Mouse (Mus musculus): ENCODE measurements around the gene Ergic1.

Ergic1 gene

DNA sequence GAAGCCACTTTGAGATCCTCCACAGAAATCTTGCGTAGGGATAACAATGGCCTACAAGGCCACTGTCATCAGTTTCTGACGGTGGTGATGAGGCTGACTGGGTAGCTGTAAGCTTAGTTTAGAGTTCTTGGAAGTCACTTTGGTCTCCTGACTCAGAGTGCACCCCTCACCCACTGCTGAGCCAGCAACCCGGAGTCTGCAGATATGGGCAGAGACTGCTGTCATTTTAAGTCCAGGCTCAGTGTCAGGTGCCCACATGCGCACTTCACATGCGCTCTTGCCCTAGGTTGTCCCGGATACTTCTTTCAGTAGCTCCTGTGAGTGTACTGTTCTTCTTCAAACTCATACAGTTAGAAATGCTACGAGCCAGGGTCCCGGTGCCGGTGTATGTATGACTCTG lies 72.6 kb downstream of the Ergic1 start:
- no peak for DNase-seq

DNA sequence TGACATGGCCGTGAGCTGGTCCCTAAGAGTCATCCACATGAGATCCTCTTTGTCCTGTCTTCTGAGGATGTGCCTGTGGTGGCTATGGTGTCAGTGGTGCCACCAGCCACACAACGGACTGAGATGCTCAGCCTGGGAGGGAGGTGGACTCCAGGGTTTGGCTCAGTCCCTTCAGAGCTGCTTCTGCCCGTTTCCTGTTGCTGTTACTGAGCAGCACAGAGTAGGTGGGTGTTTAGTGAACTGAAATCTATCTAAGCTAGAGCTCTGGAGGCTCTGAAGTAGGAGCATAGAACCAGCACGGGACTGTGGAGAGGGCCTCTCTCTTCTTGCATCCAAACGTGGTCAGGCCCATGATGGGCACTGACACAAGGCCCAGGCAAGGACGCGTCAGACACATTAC lies 73.2 kb downstream of the Ergic1 start:
- no peak for DNase-seq

DNA sequence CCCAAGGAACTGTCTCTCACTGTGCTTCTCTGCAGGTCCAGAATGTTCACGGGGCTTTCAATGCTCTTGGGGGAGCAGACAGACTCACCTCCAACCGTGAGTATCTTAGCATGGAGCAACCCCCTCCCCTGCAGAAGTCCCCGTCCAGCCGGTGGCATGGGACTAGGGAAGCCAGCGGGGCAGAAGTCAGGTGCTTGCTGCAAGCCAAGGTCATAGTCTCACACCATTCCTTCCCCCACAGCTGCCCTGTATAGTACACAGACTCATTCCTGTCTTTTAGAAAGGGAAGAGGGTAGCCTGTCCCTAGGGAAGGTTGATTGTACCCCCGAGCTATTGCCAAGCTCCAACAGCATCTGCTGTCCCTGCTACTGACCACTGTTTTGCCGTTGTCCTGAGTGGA lies 74.7 kb downstream of the Ergic1 start:
- DNase-seq = no peak

DNA sequence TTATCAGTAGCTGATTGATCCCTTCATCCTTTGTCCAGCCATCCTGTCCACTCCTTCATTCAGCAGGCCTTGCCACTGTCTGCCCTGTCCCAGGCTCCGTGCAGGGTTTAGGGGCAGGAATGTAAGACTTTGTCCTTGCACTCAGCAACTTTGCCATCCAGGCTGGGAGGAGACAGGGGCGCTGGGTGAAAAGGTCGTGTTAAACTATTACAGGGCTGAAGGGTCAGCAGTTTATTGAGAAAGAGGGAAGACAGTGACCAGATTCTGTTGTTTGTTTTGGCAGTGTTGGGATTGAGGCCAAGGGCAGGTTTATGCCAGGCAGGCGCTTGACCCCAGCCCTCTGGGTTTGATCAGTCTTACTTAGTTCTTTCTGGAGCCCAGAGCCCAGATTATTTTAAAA lies 76.6 kb downstream of the Ergic1 start:
- DNase-seq = no peak

DNA sequence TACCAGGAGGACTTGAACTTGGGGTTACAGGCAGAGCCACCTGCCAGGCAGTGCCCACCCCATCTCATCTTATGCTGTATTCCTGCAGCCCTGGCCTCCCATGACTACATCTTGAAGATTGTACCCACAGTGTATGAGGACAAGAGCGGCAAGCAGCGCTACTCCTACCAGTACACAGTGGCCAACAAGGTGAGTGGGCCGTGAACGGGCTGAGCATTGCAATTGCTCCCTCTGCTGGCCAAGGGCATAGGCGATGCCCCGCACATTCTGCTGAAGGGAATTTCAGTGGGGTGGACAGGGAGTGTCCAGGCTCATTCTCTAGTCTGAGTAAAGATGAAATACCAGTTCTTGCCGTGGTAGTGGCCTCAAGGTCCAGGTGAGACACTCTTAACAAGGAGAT lies 77.4 kb downstream of the Ergic1 start:
- peak; percentile 86 for DNase-seq

DNA sequence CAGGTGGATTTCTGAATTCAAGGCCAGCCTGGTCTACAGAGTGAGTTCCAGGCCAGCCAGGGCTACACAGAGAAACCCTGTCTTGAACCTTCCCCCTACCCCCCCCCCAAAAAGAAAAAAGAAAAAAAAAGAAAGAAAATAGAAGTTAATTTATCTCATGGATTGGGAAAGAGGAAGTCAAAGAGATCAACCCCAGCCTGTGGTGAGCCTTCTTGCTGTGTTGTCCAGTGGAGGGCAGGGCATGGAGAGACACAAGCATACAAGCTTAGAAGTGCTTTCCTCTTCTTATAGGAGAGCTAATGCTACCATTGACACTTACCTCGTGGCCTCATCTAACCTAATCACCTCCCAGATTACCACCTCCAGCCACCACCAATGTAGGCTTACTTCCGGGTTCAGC lies 78.5 kb downstream of the Ergic1 start:
- DNase-seq = no peak

DNA sequence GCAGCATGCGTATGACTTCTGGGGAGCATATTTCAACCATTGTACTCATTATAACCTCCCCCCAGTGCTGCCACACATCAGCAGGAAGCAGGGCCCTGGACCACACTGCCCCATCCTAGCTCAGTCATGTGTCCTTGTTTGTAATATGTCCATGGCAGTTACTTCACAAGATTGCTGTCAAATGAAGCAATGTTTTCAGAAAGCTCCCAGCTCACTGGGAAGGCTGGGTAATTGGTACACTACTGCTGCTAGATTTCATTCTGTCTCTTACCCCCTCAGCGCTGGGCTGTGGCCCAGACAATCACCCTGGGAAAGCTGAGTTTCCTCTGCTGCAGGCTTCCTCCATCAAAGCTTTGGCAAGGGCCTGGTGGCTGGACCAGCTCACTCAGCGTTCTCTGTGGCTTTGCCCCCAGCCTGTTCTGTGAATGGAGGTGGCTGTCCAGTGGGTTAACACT lies 79.0 kb downstream of the Ergic1 start:
- no peak for DNase-seq

DNA sequence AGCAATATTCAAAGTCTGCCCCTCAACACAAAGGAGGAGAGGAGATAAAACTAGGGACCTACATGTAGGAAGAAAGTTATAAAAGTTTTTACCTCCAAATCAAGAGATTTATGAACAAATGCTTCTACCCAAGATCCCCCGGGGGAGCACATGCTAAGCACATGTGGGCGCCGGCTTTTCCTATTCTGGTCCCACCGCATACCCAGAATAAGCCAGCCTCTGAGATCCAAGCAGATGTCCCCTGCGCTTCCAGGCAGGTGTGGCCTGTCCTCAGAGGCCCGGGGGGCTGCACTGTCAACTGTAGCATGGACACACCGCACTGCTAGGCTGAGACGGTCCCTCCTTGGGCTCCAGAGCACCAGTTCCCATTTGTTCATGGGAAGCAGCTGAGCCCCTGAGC lies 82.2 kb downstream of the Ergic1 start:
- DNase-seq = no peak

DNA sequence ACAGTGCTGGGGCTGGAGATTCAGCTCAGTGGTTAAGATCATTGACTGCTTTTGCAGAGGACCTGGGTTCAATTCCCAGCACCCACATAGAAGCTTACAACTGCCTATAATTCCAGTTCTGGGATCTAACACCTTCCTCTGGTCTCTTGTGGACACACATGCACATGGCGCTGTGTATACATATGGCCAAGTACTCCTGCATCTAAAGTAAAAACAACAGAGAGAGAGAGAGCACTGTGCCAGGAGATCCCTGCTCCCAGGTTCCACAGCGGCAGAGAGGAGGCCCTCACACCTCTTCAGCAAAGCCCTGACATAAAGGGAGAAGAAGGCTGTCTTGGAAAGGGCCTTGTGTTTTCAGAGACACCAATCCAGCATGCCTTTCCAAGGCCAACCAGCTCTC lies 82.7 kb downstream of the Ergic1 start:
- DNase-seq = no peak

DNA sequence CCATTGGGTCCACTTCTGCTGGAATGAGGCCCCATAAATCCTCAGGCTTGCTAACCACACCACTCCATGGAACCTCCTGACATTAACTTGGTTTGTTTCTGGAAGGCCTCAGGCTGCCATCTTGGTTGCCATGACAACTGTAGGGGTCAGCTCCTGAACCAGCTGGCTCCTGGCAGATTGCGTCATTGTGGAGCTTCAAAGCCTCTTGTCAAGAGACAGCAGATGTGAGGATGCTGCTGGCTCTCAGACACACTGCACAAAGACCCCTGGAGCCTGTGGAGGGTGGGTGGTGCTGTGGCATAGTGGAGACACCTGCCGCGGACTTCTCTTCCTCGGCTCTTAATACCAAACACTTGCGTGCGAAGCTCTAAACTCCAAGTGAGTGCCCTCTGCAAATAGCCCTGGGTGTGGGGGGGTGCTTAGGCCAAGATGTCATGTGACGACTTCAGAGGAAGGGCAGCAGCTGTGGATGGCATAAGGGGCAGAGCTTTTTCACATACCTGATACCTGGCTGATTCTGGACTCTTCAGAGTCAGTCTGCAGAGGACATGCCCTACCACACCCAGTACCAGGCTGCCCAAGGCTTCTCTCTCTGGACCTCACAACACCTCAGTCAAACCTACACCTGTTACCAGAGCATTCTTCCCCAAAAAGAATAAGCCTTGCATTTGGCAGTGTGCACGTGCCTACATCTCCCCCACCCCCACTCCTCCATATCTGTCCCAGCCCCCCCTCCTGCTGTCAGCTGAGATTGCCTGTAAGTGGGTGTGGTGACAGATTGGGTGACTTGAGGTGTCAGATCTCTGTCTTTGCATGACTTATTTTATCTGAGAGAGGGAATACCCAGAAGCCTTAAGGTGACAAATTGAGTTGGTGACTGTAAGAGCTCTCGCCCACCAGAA lies 83.5 kb downstream of the Ergic1 start:
- no peak for DNase-seq

DNA sequence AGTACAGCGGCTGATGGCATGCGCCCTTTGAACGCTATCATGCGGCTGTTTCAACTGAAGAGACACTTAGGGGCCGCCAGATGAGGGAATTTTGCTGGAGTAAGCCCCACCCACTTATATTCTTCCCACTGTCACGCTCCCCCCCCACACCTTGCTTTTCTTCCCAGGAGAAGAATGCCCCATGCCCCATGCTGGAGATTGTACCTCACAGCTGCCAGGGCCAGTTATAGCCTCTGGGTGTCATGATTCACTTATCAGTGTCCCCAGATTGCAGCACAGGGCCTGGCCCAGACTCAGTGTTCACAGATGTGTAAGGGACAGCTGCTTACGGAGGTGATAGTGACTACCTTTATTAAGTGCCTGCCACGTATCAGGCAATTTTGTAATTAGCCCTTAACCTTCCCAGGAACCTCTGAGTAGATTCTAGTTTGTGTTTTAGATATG lies 84.1 kb downstream of the Ergic1 start:
- no peak for DNase-seq

DNA sequence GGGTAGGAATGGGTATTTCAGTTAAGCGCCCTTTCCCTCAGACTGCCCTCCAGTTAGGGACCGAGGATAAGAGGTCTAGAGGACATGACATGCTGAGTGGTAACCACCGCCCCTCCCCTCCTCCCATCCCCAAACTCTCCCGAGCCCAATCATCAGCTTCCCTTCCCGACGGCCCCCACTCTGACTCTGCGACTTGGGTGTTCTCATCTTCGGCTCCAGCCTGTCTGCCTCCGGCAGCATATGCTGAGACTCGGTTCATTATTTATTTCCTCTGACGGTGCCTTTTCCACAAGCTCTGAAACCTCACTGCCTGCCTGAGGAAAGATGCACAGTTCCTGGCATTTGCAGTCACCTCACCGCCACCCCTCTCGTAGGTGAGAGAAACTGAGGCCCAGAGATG lies 86.0 kb downstream of the Ergic1 start:
- DNase-seq = no peak

DNA sequence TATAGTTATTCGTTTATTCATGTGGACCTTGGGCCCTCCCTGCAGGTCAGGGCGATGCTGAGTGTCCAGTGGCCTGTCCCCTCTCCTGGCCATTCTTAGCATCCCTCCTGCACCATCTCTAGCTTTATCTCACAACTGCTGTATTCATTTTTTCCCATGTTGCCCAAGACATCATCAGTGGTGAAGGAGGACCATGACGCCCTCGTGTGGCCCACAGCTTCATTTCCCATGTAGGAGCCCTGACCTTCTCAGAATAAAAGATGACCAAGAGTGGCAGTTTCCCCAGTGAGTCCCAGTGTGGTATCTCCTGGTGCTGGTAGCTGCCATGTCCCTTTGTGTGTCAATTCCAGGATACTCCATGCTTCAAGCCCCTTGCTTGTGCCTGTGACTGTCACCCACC lies 88.3 kb downstream of the Ergic1 start:
- no peak for DNase-seq

DNA sequence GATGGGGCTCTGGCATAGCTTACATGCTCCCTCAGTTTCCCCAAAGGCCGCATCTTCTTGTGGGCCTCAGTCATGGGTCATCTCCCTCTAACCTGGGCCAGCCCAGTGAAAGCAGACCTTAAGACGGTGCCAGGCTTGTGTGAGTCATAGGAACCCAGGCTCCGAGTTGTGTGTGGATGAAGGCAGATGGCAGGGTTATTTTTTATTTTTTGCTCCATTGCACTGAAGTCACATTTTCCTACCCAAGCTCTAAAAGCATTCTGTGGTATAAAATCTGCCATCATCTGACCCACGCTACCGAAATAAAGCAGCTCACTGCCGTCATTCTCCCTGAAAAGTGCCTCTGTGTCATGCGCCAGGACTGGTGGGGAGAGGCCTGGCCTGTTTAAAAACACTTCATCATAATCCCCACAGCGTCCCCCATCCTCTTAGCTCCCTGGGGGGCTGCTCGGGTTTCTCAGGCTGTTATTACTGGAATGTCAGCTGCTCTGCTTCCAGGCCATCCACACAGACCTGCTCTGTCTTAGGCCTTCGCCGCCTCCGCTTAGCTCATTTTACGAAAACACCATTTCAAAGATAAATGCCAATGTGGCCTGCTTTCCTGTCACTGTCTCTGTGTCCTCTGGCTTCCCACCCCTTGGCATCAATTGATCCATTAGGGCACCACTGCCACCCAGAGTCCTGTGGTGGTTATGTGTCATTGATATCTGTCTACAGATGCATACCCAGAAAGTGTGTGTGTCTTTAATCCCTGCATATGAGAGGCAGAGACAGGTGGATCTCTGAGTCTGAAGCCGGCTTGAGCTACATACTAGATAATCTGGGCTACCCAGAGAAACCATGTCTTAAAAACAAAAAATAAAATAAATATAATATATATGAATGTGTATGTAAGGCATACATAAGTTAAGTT lies 89.4 kb downstream of the Ergic1 start:
- DNase-seq = peak; percentile 65

DNA sequence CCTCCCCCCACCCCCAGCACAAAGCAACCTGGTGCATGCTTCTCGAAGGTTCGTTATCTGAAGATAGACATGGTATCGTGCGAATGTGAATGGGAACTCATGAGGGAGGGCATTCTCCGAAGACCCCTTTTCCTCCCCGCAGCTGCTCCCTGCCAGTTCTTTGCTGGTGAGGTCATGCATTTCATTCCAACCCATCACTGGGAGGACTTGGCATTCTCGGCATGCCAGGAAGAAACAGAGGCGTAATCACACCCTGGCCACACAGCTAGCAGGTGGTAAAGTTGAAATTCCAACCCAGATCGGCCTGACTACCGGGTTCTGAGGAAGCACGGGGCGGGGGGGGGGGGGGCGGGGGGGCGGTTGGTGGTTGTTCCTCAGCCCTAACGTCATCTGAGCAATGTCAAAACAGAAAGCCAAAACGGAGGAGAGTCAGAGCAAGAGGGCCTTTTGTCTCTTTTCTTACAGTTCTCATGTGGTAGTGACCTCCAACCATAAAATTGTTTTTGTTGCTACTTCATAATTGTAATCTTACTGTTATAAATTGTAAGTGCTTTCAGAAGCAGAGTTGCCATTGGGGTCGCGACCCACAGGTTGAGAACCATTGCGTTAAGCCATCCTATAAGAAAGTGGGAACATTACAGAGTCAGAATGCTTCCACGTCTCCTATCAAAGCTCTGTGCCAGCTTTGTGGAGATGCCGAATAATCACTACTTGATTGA lies 97.7 kb downstream of the Ergic1 start:
- no peak for DNase-seq

DNA sequence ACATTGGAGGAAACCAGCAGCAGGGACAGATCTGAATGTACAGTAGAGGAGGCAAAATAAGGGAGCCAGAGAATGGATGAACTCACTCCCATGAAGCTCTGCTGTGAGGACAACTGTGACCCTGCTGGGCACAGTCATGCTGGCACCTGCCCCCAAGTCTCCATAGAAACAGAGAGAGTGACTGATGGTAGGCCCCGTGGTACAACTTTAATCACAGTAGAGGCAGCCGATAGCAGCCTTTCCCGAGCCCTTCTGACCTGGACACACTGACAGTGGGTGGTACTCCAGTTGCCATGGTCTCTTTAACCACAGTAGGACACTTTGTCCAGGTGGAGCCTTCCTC lies 98.3 kb downstream of the Ergic1 start:
- no peak for DNase-seq

DNA sequence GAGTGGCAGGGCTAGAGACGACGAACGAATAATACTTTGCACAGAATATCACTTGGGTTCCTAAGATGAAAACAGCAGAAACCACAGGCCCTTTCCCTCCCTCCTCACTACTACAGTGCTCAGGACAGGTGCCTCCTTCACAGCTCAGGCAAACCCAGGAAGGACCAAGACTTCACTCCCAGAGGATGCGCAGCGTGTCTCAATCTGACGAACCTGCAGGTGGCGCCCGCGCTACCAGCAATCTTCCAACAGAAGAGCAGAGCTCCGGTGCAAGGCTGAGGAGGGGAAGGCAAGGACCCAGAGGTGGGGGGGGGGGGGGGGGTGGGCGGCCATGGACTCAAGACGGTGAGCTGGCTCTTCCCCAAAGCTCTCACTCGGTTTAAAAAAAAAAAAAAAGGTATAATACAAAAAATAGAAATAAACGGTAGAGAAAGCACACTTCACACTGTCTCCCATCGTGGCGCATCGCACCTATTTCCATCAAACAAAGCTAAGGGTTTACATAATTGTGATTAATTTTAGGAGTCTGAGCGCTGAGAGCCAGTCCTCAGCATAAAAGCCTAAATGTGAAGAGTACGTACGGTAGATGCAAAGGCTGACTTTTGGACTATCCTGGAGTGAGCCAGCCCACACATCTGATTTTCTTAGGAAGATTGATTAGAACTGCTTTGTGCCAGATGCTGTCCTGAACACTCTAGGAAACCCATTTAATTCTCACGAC lies 99.1 kb downstream of the Ergic1 start:
- DNase-seq = peak; percentile 90

DNA sequence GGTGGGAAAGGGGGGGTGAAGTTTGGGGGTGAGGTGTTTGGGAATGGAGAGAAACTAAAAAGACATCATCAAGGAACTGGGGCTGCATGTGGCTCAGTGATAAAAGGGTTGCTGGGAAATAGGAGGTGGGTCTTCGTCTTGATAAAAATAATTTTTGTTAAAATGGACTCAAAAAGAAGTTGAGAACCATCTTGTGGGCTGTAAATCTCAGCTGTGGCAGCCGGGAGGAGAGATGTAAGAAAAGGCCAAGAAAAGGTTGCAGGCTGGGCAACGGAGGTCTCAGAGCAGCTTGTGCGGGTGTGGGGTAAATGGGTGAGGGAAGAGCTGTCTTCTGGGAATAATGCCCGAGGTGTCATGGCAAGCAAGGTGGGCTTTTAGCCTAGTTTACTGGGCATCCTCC lies 100.9 kb downstream of the Ergic1 start:
- DNase-seq = no peak

DNA sequence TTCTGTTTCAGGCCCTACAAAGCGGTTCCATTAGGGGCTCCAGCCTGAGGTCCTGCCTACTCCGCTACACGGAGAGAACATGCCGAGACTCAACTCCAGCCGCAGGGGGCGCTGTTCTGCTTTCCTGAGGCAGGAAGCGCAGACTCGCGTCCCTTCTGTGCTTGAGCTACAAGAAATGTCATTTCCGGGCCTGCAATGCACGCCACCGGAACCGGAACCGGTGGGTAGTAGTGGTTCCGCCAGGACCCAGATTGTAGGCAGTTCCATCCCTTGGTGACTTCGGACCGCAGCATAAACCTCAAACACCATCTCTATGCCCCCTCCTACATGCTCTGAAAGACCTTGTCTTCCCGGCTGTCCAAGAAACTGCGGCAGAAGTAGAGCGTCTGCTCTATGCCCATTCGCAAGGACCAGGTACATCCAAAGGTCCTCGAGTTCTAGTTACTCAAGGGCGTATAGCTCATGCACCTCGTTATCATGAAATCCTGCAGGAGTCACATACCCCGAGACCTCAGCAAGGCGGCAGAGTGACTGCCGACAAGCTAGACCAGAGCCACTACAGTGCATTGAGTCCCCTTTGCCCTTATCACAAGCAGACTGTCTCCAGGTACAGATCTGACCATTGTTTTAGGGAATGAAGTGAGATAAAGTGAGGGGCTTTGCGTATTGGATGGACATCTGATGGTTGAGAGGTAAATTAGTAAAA lies 101.8 kb downstream of the Ergic1 start, which contains the start of gene Atp6v0e:
Gene Atp6v0e (plus strand): TSS at position 254 of the 706 bp plus-strand sequence.
- peak; percentile 95 for DNase-seq

DNA sequence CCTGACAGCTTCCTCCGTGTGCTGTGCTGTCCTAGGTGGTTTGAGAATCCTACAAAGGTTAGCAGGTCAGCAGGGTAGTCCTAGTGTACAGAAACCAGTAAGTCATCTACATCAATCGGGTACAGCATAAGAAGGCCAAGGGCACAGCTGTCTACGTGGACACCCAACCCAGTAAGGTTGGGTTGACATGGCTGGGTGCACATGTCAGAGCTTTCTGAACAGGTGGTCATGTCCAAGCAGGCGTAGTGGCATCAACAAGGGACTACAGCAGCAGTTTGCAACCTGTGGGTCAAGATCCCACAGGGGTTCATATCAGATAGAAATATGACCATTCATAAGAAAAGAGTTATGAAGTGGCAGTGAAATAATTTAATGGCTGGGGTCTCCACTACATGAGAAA lies 104.3 kb downstream of the Ergic1 start:
- DNase-seq = no peak

DNA sequence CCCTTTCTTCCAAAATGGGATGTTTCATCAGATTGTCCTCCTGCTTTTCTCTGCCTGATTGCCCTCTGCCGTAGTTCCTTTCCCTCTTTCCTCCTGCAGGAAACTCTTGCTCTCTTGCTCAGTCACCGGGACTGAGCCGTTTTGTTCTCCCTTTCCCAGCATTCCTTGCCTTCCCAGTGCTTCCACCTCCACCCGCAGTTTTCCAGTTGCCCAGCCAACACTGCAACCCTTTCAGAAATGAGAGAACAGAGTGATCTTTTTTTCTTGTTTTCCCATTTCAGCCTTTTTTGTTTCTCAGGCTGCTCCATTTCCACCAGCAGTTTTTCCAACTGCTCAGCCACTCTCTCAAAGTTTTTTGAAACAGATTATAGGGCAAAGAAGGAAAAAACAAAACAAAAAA lies 110.0 kb downstream of the Ergic1 start:
- no peak for DNase-seq

DNA sequence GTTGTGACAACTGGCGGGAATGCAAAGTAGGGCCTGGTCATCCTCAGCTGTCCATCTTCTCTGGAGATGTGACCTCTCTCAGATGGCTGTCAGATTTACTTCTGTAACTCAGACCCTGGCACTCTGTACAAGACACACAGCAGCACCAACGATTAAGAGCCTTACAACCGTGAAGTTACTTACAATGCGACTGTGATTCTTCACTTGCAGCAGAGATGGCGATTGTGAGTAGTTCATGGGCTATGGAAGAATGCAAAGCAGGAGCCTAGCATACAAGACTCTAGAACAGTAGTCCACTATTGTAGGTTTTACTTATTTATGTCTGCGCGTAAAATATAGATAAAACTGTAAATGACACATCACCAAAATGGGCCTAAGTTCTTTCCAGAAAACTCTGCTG lies 114.6 kb downstream of the Ergic1 start:
- no peak for DNase-seq

All from cerebellum, adult 8-10 months (tissue).